Mouse (Mus musculus) spleen, postnatal 14 days (tissue): ENCODE results near the gene Slc16a8.
"Not testable (repeated sequence)": the region's sequence is repeated elsewhere in the genome, so short reads cannot be mapped to it uniquely, and the experiment has no call there.

Experiments
- DNase-seq, 2 experiments: peaks; one replicate each; pipeline ENCODE4 v3.0.0; 2021 to 2022; ENCODE audit warnings: low spot score in 2 of 2

Gene Slc16a8

GRCm38 (mm10) chr15:79262786-79263309 is 8.3 kb upstream of the Slc16a8 start:
- no peak for DNase-seq

GRCm38 (mm10) chr15:79262375-79262774 is 7.8 kb upstream of the Slc16a8 start:
- DNase-seq = no peak

- no peak for DNase-seq
Measured at GRCm38 (mm10) chr15:79261757-79262156, 7.2 kb upstream of the Slc16a8 start.

DNA sequence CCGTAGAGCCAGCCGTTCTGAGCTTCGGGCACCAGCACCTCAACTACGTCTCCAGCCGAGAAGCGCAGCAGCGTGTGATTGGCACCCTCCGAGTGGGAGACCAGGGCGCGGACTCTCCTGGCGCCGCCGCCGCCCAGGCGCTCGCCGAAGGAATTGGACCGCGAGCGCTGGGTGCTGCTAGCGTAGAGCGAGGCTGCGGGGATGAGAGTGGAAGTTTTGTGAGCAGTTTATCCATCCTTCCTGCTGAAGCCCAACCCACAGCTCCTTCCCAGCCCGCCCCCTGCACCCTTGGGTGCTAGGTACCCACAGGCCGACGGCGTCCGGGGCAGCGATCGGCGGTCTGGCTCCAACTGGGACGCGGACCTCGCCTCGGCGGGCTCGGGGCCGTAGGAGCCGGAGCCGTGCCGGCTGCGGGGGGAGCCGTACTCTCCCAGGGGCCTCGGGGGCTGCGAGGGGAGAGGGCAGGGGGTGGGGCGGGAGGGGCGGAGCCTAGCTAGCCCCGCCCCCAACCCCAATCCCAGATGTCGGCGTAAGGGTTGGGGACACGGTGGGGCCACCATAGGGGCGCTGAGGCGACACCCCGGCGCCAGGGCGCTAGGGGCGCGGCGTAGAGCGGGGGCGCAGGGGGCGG is 6.6 kb upstream of the Slc16a8 start:
- no peak for DNase-seq

DNA sequence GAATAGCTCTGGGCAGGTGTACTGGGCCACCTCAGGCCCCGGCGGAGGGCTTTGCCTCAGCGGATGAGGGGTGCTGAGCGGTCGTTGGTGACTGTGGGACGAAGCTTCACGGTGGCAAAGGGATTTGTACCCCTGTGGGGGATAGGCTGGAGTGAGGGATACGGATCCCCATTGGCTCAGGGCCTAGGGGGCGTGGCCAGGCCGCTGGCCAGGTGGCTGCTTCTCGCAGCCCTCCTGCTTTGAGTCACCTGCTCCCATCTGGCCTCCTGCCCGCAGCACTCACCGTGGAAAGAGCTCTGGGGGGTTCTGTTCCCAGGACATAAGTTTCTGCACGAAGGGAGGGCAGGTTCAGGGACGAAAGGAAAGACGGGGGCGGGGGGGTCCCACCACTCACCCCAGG is 4.0 kb upstream of the Slc16a8 start:
- DNase-seq = no peak

- DNase-seq = no peak
Measured at GRCm38 (mm10) chr15:79252580-79252979, 2.0 kb downstream of the Slc16a8 start.

GRCm38 (mm10) chr15:79251781-79252491 is 2.6 kb downstream of the Slc16a8 start:
- DNase-seq = no peak

- DNase-seq = no peak
Measured at GRCm38 (mm10) chr15:79251168-79251567, 3.4 kb downstream of the Slc16a8 start.

DNA sequence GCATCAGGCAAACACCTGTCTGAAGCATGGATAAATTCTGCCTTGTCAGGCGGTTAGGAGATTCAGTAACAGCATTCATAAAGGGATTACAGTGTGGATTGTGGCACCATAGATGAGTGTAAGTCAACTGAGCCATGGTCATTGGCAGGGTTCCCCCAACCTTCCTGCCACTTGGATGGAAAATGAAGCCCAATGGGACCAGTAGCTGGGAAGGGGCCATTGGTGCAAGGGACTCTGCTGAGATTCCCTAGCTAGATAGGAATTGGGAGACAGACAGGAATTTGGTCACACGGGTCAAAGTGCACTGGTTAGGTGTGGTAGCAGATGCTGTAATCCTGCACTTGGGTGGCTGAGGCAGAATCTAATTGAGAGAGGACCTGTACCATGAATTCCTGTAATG is 4.3 kb downstream of the Slc16a8 start:
- no peak for DNase-seq

- no peak for DNase-seq
Measured at GRCm38 (mm10) chr15:79245321-79245720, 9.2 kb downstream of the Slc16a8 start.

- no peak for DNase-seq
Measured at GRCm38 (mm10) chr15:79244071-79244893, 10.3 kb downstream of the Slc16a8 start.

DNA sequence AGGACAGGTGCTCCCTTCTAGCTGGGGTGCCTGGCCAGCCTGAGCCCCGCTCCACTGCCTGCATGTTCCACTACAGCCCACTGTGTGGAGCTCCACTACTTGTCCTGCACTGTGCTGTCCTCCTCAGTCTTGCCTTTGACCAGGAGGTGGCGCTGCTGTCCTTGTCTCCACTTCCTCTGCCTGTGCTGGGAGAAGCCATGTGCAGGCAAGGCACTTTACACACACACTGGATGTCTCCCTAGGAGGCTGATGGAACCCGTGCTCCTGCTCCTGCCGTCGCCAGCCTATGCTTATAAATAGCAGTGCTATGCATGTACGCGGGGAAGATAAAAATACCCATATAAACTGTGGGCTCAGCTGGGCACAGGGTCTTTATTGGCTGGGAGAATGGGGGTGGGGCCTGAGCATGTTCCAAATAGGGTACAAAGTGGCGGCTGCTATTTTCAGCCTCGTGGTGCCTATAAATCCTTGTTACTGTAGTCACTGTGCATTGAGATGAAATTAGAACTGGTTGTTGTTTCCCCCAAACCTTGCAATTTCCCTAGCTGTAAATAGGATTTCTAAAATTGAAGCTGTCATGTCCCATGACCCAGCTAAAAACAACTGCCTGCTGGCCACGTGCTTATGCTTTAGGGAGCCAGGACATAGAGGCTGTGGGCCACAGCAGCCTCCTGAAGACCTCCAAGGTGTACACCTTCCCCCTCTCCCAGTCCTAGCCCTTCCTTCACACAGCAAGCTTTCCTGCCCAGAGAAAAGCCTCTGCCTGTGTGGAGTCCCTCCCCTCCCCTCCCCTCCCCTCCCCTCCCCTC is 11.1 kb downstream of the Slc16a8 start:
- peak; percentile 71 to 86 for DNase-seq

GRCm38 (mm10) chr15:79242574-79243233 is 11.9 kb downstream of the Slc16a8 start:
- no peak for DNase-seq

DNA sequence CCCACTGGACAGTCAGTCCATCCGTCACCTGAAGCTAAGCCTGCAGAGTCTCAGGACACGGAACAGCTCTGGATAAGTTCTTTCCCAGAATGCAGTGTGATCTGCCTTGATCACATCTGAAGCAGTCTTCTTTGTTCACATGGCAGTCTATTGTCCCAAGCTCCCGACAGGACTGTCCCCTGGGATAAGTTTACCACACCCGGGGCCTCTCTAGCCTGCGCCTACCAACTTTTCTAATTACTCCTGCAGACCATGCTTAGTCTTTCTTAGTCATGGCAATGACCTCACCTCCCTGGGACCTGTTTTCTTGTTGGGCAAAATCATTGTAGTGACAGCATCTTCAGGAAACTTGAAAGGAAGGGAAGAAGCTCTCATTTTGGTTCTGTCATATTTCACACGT is 16.5 kb downstream of the Slc16a8 start:
- no peak for DNase-seq

GRCm38 (mm10) chr15:79235268-79235667 is 19.3 kb downstream of the Slc16a8 start:
- no peak for DNase-seq

DNA sequence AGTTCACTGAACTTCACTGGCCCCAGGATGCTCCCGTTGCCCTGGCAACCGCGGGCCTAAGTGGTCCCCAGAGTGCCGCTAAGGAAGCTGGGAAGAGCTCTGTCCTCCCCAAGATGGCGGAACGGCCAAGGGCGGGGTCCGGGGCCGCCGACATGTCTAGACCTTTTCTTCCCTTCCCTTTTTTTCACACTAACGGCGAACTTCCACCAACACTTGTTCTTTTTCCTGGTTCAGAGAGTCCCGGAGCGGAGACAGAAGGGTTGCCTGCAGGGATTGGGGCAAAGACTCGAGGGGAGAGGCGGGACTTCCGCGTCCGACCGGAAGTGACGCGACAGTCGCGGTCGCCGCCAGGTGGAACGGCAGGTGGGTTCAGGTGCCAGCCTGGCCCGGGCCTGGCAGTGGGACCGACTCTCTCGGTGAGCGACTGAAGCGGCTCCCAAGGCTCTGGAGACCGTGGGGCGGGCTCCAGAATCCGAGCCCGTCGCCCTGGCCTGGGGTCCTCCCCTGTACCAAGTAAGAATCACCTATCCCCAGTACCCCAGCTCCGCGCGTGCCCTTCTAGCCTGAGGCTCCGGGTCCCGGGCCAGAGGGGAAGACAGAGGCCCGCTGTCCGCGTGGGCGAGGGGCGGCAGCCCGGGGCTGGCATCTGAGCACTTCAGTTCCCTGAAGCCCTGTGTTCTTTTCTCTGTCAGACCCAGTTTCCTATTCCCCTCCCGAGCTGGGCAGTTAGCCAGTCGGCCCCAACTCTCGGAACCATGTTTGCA is 25.3 kb downstream of the Slc16a8 start, which contains the start of the genes Pick1 and Gm49486:
Gene Pick1 (plus strand): TSS at position 116 of the 764 bp plus-strand sequence.
Gene Gm49486 (plus strand): TSS at position 334 of the 764 bp plus-strand sequence.
- DNase-seq = peak; percentile 64 to 78

GRCm38 (mm10) chr15:79225780-79226179 is 28.8 kb downstream of the Slc16a8 start:
- DNase-seq = not testable (repeated sequence)

DNA sequence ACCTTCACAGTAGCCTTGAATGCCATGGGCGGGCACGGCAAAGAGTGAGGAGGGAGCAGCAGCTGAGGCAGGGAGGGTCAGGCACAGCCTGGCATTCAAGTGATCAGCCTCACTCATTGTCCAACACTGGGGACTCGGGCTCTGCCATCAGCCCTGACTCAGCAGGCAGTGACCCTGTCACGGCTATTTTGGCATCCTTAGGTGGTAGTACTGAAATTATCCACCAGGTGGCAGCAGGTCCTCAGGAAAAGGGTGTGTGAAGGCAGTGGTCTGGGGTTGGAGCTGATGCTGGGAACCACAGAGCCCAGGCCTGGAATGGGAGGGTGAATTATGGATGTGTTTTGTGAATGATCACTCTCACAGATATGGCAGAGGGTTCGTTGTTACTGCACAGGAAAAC is 29.9 kb downstream of the Slc16a8 start:
- peak; percentile 38 to 73 for DNase-seq

DNA sequence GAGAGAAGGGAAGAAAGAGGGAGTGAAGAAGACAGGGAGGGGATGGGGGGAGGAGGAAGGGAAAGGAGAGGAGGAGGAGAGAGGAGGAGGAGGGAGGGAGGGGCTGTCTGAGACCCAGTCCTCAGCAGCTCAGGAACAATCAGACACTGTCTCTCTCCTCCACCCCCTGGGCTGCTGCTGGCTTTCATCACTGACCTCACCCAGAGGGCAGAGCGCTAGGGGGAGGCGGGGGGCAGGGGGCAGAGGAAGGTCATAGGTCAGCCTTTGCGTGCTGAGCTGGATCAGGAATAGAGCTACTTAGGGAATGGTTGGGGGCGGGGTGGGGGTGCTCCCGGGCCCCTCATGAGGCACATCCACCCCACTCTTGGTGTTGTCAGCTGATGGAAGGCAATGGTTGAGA is 30.9 kb downstream of the Slc16a8 start:
- DNase-seq = no peak

DNA sequence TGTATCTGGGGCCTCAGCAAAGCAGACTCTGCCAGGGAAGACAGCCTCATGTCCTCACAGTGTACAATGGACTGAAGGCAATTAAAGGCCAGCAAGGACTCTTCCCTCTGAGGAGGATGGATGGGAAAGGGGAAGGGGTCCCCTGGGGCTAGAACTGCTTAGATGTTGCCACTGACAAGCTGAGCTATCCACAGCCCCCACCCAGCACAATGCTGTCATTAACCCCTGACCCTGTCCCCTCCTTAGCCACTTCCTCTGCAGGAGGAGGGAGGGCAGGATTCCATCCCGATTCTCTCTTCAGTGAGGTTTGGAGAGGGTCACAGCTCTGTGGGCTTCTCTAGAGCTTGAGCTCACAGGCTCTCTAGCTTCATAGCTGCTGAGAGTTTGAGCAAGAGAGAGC is 35.0 kb downstream of the Slc16a8 start:
- DNase-seq = no peak
